Mouse (Mus musculus): ENCODE measurements around the gene Bpifa2. TPM values are rescaled to one million over a fixed set of nuclear protein-coding genes. Genes with fewer than 3 reads are reported as not detected.
"Not testable (repeated sequence)": the region's sequence is repeated elsewhere in the genome, so short reads cannot be mapped to it uniquely, and the experiment has no call there.

Bpifa2 gene
- total and polyA plus RNA-seq, 2 experiments, result not detected

DNA sequence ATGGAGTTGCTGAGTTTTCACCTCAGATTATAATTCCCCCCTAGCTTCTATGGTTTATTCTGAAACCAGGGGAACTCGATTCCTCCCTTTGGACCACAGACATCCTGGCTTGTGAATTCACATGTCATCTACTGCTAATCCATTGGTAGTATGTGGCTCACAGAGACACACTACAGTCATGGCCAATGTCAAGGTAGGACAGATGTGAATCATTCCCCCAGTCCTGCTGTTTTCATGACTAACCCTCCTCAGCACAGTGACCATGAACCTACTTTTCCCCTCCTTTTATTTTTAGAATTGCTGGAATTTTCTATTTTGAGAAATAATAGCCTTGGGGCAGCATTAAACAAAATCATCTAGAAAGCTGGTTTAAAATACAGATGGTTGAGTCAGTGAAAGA lies 684 bp upstream of the Bpifa2 start:
- Histone ChIP-seq H3K27ac (replicated peaks; ENCODE audit: insufficient read depth, low read depth, low read length) (no peak overlapping the region), H3K4me3 (ENCODE audit: insufficient read depth, low read depth, low read length) (no peak overlapping the region), H3K4me1 (ENCODE audit: control insufficient read depth, insufficient read depth, low read length) (no peaks in the 10 kb centered on the region), H3K36me3 (ENCODE audit: control insufficient read depth, insufficient read depth, low read length) (no peaks in the 10 kb centered on the region), H3K27me3 (ENCODE audit: control insufficient read depth, insufficient read depth, low read length) (no peaks in the 10 kb centered on the region), H3K9ac (ENCODE audit: low read depth, low read length) (no peak overlapping the region), H3K79me2 (ENCODE audit: control insufficient read depth, insufficient read depth, low read length) (no peaks in the 10 kb centered on the region)
- WGBS, result 59% methylated on average over 1 of the region's 1 CpGs
- no peak for TF ChIP-seq CTCF (IDR thresholded peaks at IDR 0.05; ENCODE audit: low read depth, low read length)
- no peak for TF ChIP-seq POLR2A (IDR thresholded peaks at IDR 0.05; ENCODE audit: extremely low read depth, insufficient read depth, low read length)
- DNase-seq (ENCODE audit: extremely low read depth, low read depth, low spot score), result no peak

DNA sequence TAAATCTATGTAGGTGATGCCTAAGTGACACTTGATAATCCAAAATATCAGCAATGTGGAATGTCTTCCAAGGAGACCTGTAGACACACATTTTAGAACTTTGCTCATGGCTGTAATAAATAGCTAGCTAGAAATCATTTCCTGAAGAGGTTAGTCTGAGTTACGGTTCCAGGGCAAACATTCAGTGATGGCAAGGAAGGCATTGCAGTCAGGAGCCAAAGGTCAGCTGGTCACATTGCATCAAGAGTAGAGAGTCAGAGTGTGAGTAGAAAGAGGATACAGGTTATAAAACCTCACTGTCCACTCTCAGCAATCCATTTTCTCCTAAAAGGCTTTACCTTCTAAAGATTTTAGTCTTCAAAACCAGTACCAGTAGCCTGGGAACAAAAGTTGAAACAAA lies 9.9 kb downstream of the Bpifa2 start:
- H3K4me1 ChIP-seq (ENCODE audit: control insufficient read depth, insufficient read depth, low read length), result no peaks in the 10 kb centered on the region
- 20% methylated on average over 1 of the region's 1 CpGs for WGBS
- no peaks in the 10 kb centered on the region for H3K27me3 ChIP-seq (ENCODE audit: control insufficient read depth, insufficient read depth, low read length)
- no peaks in the 10 kb centered on the region for H3K79me2 ChIP-seq (ENCODE audit: control insufficient read depth, insufficient read depth, low read length)
- H3K9ac ChIP-seq (ENCODE audit: low read depth, low read length), result no peak overlapping the region
- H3K27ac ChIP-seq (replicated peaks; ENCODE audit: insufficient read depth, low read depth, low read length), result no peak overlapping the region
- no peaks in the 10 kb centered on the region for H3K36me3 ChIP-seq (ENCODE audit: control insufficient read depth, insufficient read depth, low read length)
- H3K4me3 ChIP-seq (ENCODE audit: insufficient read depth, low read depth, low read length), result no peak overlapping the region
- peak; percentile 74 for DNase-seq (ENCODE audit: extremely low read depth, low read depth, low spot score)
- TF ChIP-seq CTCF (IDR thresholded peaks at IDR 0.05; ENCODE audit: low read depth, low read length) (no peak), POLR2A (IDR thresholded peaks at IDR 0.05; ENCODE audit: extremely low read depth, insufficient read depth, low read length) (no peak)

DNA sequence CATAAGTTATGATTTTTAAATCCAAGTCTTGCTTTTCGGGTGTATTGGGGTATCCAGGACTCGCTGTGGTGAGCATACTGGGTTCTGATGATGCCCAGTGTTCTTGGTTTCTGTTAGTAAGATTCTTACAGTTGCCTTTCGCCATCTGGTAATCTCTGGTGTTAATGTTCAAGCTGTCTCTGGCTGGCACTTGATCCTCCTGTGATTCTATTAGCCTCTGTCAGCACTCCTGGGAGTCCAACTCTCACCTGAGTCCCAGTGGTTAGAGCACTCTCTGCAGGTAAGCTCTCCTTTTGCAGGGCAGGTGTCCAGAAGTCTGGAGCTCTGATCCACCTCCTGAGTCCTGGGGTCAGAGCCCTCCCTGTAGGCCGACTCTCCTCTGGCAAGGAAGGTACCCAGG lies 16.6 kb downstream of the Bpifa2 start:
- H3K27me3 ChIP-seq (ENCODE audit: control insufficient read depth, insufficient read depth, low read length); H3K79me2 ChIP-seq (ENCODE audit: control insufficient read depth, insufficient read depth, low read length); H3K27ac ChIP-seq (replicated peaks; ENCODE audit: insufficient read depth, low read depth, low read length); H3K36me3 ChIP-seq (ENCODE audit: control insufficient read depth, insufficient read depth, low read length); H3K4me3 ChIP-seq (ENCODE audit: insufficient read depth, low read depth, low read length); DNase-seq (ENCODE audit: extremely low read depth, low read depth, low spot score); H3K4me1 ChIP-seq (ENCODE audit: control insufficient read depth, insufficient read depth, low read length); H3K9ac ChIP-seq (ENCODE audit: low read depth, low read length): not testable (repeated sequence)
- 85% methylated on average over 4 of the region's 4 CpGs for WGBS

DNA sequence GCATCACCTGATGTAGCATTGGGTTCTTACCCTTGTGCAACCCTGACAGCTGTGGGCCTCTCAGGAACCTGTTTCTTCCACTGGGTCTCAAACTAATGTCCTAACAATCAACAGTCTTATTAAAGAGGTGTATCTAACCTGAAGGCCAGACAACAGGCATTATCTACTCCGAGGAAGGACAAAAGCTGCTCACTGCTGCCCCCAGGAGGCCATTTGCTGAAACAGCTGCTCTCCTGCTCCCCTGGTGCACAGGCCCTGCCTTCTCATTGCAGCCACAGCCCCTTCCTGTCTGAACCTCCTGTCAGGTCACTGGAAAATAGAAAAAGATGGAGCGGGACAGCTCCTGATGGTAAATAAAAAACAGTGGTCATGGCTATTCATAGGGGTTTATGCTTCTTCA lies 30.9 kb downstream of the Bpifa2 start:
- no peaks in the 10 kb centered on the region for H3K4me1 ChIP-seq (ENCODE audit: control insufficient read depth, insufficient read depth, low read length)
- H3K36me3 ChIP-seq (ENCODE audit: control insufficient read depth, insufficient read depth, low read length), result no peaks in the 10 kb centered on the region
- no peak overlapping the region for H3K27ac ChIP-seq (replicated peaks; ENCODE audit: insufficient read depth, low read depth, low read length)
- no peak overlapping the region for H3K9ac ChIP-seq (ENCODE audit: low read depth, low read length)
- H3K27me3 ChIP-seq (ENCODE audit: control insufficient read depth, insufficient read depth, low read length), result peaks cover 5% of the 10 kb centered on the region; the same call in 1 of the 2 replicates
- DNase-seq (ENCODE audit: extremely low read depth, low read depth, low spot score), result peak; percentile 8
- WGBS, result 53% methylated on average over 2 of the region's 2 CpGs
- no peaks in the 10 kb centered on the region for H3K79me2 ChIP-seq (ENCODE audit: control insufficient read depth, insufficient read depth, low read length)
- TF ChIP-seq POLR2A (IDR thresholded peaks at IDR 0.05; ENCODE audit: extremely low read depth, insufficient read depth, low read length) (no peak), CTCF (IDR thresholded peaks at IDR 0.05; ENCODE audit: low read depth, low read length) (peak; percentile 85)
- no peak overlapping the region for H3K4me3 ChIP-seq (ENCODE audit: insufficient read depth, low read depth, low read length)

DNA sequence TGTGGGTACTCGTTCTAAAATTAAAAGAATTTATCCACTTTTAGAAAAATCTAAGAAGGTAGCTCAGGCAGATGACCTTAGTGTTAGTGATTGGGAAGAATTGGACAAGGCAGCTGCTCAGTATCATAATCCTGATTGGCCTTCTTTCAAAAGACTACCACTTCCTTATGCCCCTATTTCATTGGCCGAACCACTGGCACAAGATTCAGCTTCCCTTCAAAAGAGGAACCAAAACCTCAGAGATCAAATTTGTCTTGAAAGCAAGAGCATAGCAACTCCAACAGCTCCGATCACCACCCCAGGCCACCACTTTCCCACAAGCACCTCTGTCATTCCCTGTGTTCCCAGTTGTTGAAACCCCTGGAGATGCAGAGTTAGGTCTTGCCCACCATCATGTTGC lies 36.7 kb downstream of the Bpifa2 start:
- H3K9ac ChIP-seq (ENCODE audit: low read depth, low read length), result no peak overlapping the region

DNA sequence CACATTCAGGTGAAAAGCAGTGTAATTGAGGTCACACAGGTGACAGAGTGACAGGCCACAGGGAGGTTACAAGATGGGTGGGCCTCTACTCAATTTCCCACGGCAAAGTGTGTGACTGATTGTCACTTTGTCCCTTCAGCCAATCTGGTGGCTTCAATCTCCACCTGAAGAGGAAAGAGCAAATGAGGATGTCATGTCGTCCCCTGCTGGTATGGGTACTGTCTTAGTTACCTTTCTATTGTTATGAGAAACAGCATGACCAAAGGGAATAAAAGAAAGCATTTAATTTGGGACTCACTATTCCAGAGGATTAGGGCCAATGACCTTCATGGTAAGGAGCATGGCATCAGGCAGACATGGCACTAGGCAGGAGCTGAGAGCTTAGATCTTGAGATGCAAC lies 50.6 kb downstream of the Bpifa2 start:
- H3K4me3 ChIP-seq (ENCODE audit: insufficient read depth, low read depth, low read length), result no peak overlapping the region
- H3K9ac ChIP-seq (ENCODE audit: low read depth, low read length), result no peak overlapping the region
- H3K36me3 ChIP-seq (ENCODE audit: control insufficient read depth, insufficient read depth, low read length), result no peaks in the 10 kb centered on the region
- H3K27me3 ChIP-seq (ENCODE audit: control insufficient read depth, insufficient read depth, low read length), result peaks cover 11% of the 10 kb centered on the region; the same call in 1 of the 2 replicates
- no peak overlapping the region for H3K27ac ChIP-seq (replicated peaks; ENCODE audit: insufficient read depth, low read depth, low read length)
- no peaks in the 10 kb centered on the region for H3K79me2 ChIP-seq (ENCODE audit: control insufficient read depth, insufficient read depth, low read length)
- no peaks in the 10 kb centered on the region for H3K4me1 ChIP-seq (ENCODE audit: control insufficient read depth, insufficient read depth, low read length)
- DNase-seq (ENCODE audit: extremely low read depth, low read depth, low spot score), result no peak
- TF ChIP-seq CTCF (IDR thresholded peaks at IDR 0.05; ENCODE audit: low read depth, low read length), result no peak
- no peak for TF ChIP-seq POLR2A (IDR thresholded peaks at IDR 0.05; ENCODE audit: extremely low read depth, insufficient read depth, low read length)
- WGBS, result 61% methylated on average over 2 of the region's 2 CpGs

More for the DNA sequence above, 36.7 kb downstream of the Bpifa2 start:
- Histone ChIP-seq H3K4me3 (ENCODE audit: insufficient read depth, low read depth, low read length) (no peak overlapping the region), H3K27ac (replicated peaks; ENCODE audit: insufficient read depth, low read depth, low read length) (no peak overlapping the region), H3K79me2 (ENCODE audit: control insufficient read depth, insufficient read depth, low read length) (no peaks in the 10 kb centered on the region), H3K36me3 (ENCODE audit: control insufficient read depth, insufficient read depth, low read length) (no peaks in the 10 kb centered on the region), H3K27me3 (ENCODE audit: control insufficient read depth, insufficient read depth, low read length) (peaks cover 5% of the 10 kb centered on the region; the same call in 1 of the 2 replicates), H3K4me1 (ENCODE audit: control insufficient read depth, insufficient read depth, low read length) (peaks cover 2% of the 10 kb centered on the region; the same call in 1 of the 2 replicates)
- TF ChIP-seq CTCF (IDR thresholded peaks at IDR 0.05; ENCODE audit: low read depth, low read length) (no peak), POLR2A (IDR thresholded peaks at IDR 0.05; ENCODE audit: extremely low read depth, insufficient read depth, low read length) (no peak)
- WGBS, result 80% methylated on average over 3 of the region's 3 CpGs
- no peak for DNase-seq (ENCODE audit: extremely low read depth, low read depth, low spot score)

Other genes with a start within 250 kb of the Bpifa2 start
- gene Efcab8, start 228.3 kb upstream of the Bpifa2 start, total RNA-seq (2014; rRNA removed), result not detected in 2 replicates
- gene Efcab8, start 228.3 kb upstream of the Bpifa2 start, polyA plus RNA-seq (2012; rRNA removed), result 0.02 TPM in 1 of 2 replicates, not detected in the other
- gene Sun5, start 137.2 kb upstream of the Bpifa2 start, total RNA-seq (2014; rRNA removed), result not detected in 2 replicates
- gene Sun5, start 137.2 kb upstream of the Bpifa2 start, polyA plus RNA-seq (2012; rRNA removed), result not detected in 2 replicates
- gene Bpifb2, start 133.2 kb upstream of the Bpifa2 start, total RNA-seq (2014; rRNA removed), result not detected in 2 replicates
- not detected in 2 replicates for gene Bpifb2, start 133.2 kb upstream of the Bpifa2 start, polyA plus RNA-seq (2012; rRNA removed)
- gene Bpifb6, start 107.9 kb upstream of the Bpifa2 start, total RNA-seq (2014; rRNA removed), result not detected in 2 replicates
- not detected in 2 replicates for gene Bpifb6, start 107.9 kb upstream of the Bpifa2 start, polyA plus RNA-seq (2012; rRNA removed)
- not detected in 2 replicates for gene Bpifb3, start 90.0 kb upstream of the Bpifa2 start, total RNA-seq (2014; rRNA removed)
- not detected in 2 replicates for gene Bpifb3, start 90.0 kb upstream of the Bpifa2 start, polyA plus RNA-seq (2012; rRNA removed)
- not detected in 2 replicates for gene Bpifb4, start 70.1 kb upstream of the Bpifa2 start, total RNA-seq (2014; rRNA removed)
- not detected in 2 replicates for gene Bpifb4, start 70.1 kb upstream of the Bpifa2 start, polyA plus RNA-seq (2012; rRNA removed)
- gene Bpifa6, start 33.3 kb upstream of the Bpifa2 start, total RNA-seq (2014; rRNA removed), result not detected in 2 replicates
- not detected in 2 replicates for gene Bpifa6, start 33.3 kb upstream of the Bpifa2 start, polyA plus RNA-seq (2012; rRNA removed)
- gene Bpifa3, start 122.1 kb downstream of the Bpifa2 start, total RNA-seq (2014; rRNA removed), result not detected in 2 replicates
- gene Bpifa3, start 122.1 kb downstream of the Bpifa2 start, polyA plus RNA-seq (2012; rRNA removed), result not detected in 2 replicates
- gene Bpifa1, start 134.6 kb downstream of the Bpifa2 start, total RNA-seq (2014; rRNA removed), result not detected in 2 replicates
- gene Bpifa1, start 134.6 kb downstream of the Bpifa2 start, polyA plus RNA-seq (2012; rRNA removed), result not detected in 2 replicates
- gene Bpifa5, start 154.3 kb downstream of the Bpifa2 start, total RNA-seq (2014; rRNA removed), result not detected in 2 replicates
- gene Bpifa5, start 154.3 kb downstream of the Bpifa2 start, polyA plus RNA-seq (2012; rRNA removed), result not detected in 2 replicates
- gene Bpifb1, start 182.6 kb downstream of the Bpifa2 start, total RNA-seq (2014; rRNA removed), result not detected in 2 replicates
- gene Bpifb1, start 182.6 kb downstream of the Bpifa2 start, polyA plus RNA-seq (2012; rRNA removed), result not detected in 2 replicates
- not detected in 2 replicates for gene Bpifb5, start 215.5 kb downstream of the Bpifa2 start, total RNA-seq (2014; rRNA removed)
- gene Bpifb5, start 215.5 kb downstream of the Bpifa2 start, polyA plus RNA-seq (2012; rRNA removed), result not detected in 2 replicates
- not detected in 2 replicates for gene Bpifb9a, start 249.6 kb downstream of the Bpifa2 start, total RNA-seq (2014; rRNA removed)
- gene Bpifb9a, start 249.6 kb downstream of the Bpifa2 start, polyA plus RNA-seq (2012; rRNA removed), result not detected in 2 replicates

Data from liver, adult 2 months (tissue).